Mouse (Mus musculus) kidney, adult 11 months (tissue): ENCODE results near the gene Tomm22.
"Not testable (repeated sequence)": the region's sequence is repeated elsewhere in the genome, so short reads cannot be mapped to it uniquely, and the experiment has no call there.

Experiments
- DNase-seq: peaks from one replicate; pipeline ENCODE4 v3.0.0; 2022

The Tomm22 gene

GRCm38 (mm10) chr15:79670249-79670971, at the start of gene Tomm22:
Gene Tomm22, plus strand, starts transcription at chr15:79670861.
- peak; percentile 88 for DNase-seq

DNA sequence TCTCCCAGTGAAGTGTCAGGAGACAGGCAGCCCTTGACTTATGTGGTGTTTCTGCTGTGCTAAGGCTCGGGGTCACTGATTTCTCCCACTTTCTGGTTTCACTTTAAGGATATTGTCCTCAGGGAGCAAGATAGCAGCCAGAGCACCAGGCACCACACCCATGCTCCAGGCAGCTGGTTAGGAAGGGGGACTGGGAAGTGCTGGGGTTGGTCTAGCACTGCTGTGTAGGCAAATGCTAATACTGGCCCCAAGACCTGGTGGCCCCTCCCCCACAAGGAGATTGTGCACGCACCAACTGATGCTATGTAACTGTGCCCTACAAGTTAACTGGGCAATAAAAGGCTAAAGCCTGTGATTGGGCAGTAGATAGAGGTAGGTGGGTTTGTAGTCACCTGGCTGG, 40.2 kb upstream of the Tomm22 start:
- no peak for DNase-seq

DNA sequence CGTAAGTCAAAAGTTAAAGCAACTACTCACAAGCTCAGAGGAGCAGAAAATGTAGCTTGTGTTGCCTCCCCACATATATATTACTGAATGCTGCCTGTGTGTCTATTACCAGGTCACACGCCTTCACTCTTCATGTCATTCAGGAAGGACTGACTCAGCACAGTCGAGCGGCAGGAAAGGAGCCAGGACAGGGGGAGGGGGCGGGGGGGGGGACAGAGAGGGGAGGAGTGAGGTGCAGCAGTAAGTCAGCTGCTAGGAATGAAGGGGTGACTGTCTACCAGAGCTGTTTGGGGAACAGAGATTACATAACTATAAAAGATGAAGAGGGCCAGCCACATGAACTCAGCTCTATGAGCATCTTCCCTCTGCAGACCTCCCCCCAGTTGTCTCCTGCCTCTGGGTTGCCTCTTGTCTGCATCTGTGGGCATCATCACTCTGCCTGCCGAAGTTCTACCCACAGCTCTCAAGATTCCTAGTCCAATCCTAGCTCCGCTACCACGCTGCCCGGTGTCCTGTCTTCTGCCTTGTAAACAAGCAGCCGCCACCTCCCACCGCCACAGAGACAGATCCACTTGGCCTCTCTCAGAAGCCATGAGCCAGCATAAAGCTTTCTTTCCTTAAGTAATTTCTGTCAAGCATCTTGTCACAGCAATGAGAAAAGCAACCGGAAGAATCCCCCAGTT, 29.4 kb upstream of the Tomm22 start:
- no peak for DNase-seq

GRCm38 (mm10) chr15:79645483-79645882, 25.2 kb upstream of the Tomm22 start:
- DNase-seq, result no peak

GRCm38 (mm10) chr15:79648130-79648529, 22.5 kb upstream of the Tomm22 start:
- no peak for DNase-seq

GRCm38 (mm10) chr15:79650569-79650968, 20.1 kb upstream of the Tomm22 start:
- no peak for DNase-seq

DNA sequence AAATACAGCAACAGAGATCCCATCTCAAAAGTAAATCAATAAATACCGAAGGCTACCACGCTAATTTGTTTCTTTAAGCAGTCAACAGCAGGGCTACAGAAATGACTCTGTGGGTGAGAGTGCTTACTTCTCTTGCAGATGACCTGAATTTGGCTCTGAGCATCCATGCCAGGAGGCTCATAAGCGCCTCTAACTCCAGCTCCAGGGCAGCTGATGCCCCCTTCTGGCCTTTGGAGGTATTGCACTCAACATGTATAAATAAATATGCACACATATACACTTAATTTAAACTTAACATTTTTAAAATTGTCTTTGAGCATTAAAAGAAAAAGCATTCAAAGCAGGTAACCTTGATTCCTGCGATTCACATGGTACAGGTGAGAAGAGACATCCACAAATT, 19.2 kb upstream of the Tomm22 start:
- DNase-seq, result no peak

- no peak for DNase-seq
These were observed 14.2 kb upstream of the Tomm22 start for GRCm38 (mm10) chr15:79656451-79656850.

DNA sequence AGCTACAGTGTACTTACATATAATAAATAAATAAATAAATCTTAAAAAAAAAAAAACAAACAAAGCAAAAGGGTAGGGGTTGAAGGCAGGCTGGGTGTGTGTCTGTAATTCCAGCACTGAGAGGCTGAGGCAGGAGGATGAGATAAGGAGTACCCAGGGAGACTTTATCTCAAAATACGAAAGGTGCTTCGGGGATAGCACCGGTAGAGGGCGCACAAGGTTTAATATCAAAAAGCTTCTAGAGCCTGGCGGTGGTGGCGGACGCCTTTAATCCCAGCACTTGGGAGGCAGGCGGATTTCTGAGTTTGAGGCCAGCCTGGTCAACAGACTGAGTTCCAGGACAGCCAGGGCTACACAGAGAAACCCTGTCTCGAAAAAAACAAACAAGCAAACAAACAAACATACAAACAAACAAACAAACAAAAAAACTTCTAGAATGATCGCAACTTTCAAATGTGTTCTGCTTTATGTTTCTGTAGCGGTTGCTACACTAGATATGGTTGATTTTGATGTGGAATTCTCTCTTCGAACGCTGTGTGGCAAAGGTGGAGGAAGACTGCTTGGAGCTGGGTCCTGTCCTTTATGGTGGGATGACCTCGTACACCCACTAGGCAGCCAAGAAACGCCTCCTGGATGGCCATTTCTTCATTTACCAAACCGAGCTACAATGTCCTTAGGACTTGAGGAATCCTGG, 12.7 kb upstream of the Tomm22 start:
- DNase-seq, result peak; percentile 79

- peak; percentile 91 for DNase-seq
These were observed 11.9 kb upstream of the Tomm22 start, which contains the start of the genes Fam227a and Cby1 for GRCm38 (mm10) chr15:79658531-79659375. Gene Fam227a, minus strand, starts transcription at chr15:79658956. Gene Cby1, plus strand, starts transcription at chr15:79659199.

GRCm38 (mm10) chr15:79661852-79662251, 8.8 kb upstream of the Tomm22 start:
- no peak for DNase-seq

DNA sequence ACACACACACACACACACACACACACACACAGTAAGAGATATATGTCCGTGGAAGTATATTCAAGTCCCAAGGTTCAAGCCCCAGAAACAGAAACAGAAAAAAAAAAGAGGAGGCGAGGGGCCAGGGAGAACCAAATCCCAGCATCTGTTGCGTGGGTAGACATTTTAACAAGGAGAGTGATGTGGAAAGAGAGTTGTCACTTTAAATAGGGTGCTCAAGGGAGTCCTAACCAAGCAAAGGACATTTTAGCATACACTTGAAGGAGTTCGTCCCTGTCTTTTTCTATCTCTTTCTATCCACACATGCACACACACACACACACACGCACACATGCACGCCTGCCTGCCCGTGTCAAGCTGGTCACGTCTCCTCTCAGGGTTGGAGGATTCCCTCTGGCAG, 6.0 kb upstream of the Tomm22 start:
- no peak for DNase-seq

GRCm38 (mm10) chr15:79669195-79669594, 1.5 kb upstream of the Tomm22 start:
- no peak for DNase-seq

- DNase-seq, result no peak
These were observed 275 bp downstream of the Tomm22 start for GRCm38 (mm10) chr15:79670972-79671299.

DNA sequence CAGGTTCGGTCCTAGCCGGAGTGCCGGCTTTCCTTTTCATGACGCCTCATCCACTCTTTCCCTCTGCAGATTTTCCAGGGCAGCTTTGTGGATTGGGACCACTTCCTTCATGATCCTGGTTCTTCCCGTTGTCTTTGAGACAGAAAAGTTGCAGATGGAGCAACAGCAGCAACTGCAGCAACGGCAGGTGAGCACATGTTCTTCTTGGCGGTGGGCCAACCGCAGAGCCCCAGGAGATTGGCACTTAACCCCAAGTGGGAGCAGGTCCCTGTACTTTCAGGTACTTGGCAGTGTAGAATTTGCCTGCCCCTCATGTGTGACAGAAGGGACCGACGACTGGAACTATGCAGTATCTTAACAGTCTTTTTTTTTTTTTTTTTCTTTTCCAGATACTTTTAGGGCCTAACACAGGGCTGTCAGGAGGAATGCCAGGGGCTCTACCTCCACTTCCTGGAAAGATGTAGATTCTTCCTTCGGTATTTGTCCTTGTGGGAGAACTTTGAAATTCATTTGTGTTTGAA, 1.2 kb downstream of the Tomm22 start:
- not testable (repeated sequence) for DNase-seq

DNA sequence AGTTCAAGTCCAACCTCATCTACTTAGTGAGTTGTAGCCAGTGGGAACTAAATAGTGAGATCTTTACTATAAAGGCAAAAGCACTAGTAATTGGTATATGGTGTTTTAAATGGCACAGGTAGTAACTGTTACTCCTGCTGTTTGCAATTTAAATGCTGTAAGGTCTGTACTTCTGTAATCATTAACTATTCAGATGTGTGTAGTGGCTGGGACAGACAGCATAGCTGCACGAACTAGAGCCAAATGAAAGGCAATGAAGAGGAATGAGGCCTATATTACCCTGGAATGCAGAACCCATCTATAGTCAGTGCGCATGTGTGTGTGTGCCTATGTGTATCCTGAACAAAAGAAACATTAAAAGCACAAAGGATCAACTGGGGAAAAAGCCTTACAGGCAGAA, 7.3 kb downstream of the Tomm22 start:
- no peak for DNase-seq

DNA sequence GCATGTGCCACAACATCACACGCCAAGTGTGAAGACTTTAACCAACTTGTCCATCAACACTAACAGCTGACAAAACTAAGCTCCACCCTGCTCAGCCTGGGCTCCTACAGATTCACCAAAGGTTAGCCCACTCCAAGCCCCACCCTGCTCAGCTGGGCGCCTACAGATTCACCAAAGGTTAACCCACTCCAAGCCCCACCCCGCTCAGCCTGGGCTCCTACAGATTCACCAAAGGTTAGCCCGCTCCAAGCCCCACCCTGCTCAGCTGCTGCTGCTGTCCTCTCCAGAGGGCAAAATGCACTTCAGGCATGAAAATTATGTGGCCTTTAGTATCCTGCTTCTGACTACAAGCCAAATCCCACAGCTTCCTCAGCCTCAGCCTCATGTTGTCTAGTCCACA, 11.3 kb downstream of the Tomm22 start:
- DNase-seq, result no peak

DNA sequence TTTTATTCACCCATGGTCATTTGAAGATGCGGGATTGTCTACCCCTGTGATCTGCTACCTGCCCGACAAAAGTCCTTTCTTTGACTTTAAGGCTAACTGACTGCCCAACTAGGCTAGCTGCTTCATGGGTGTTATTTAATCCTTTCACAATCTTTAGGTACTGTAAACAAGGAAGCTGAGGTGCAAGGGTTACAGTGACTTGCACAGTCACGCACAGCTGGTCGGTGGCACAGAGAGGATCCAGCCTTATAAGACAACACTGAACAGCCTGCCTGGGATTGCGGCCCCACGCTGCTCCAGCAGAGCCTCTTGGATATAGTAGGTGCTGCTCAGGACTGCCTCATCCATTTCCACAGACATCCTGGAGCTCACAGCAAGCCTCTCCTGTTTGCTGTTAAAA, 12.5 kb downstream of the Tomm22 start:
- peak; percentile 43 for DNase-seq

GRCm38 (mm10) chr15:79683707-79684465, 13.2 kb downstream of the Tomm22 start:
- no peak for DNase-seq

GRCm38 (mm10) chr15:79684616-79685015, 14.0 kb downstream of the Tomm22 start:
- DNase-seq, result no peak

- peak; percentile 70 for DNase-seq
These were observed 14.5 kb downstream of the Tomm22 start for GRCm38 (mm10) chr15:79685141-79685641.
